Comparison of ENCODE assay signal across 23 mouse cellular contexts in genomic region chr8:11770001-11770400, GRCm38 (mm10). TPM values are rescaled to one million over a fixed set of nuclear protein-coding genes. Genes with fewer than 3 reads are reported as not detected.
DNase-seq lines count a peak whose midpoint lies in the region; ATAC-seq lines count a peak whose summit lies in the region.
"Had no signal": no experiment of that assay in that cellular context is flagged by ENCODE, and none has a peak within 500 bp of the region (broad histone marks: within the 10 kb centered on the region; RNA-seq: fewer than 3 reads in every experiment).

No protein-coding gene starts in this region.

- no peak overlapping the region for H3K4me3 ChIP-seq in neural tube, embryonic 13.5 days
- H3K4me3 ChIP-seq in neural tube, embryonic 15.5 days (replicated peaks) = no peak overlapping the region
- H3K4me3 ChIP-seq in forebrain, embryonic 11.5 days (ENCODE audit: low read depth, low read length) = no peak overlapping the region
- H3K4me3 ChIP-seq in forebrain, embryonic 16.5 days (replicated peaks; ENCODE audit: low read length) = no peak overlapping the region
- H3K4me3 ChIP-seq: forebrain, embryonic 10.5 days; heart, adult 2 months; hindbrain, embryonic 15.5 days; intestine, embryonic 15.5 days; limb, embryonic 12.5 days; midbrain, embryonic 13.5 days; neural tube, embryonic 12.5 days had no signal

- H3K4me2 ChIP-seq in neural tube, embryonic 13.5 days = no peak overlapping the region
- H3K4me2 ChIP-seq in neural tube, embryonic 15.5 days = no peak overlapping the region
- H3K4me2 ChIP-seq in forebrain, embryonic 11.5 days (ENCODE audit: low read depth, low read length, severe bottlenecking) = no peak overlapping the region
- no peak overlapping the region for H3K4me2 ChIP-seq in forebrain, embryonic 16.5 days (ENCODE audit: low read length)
- H3K4me2 ChIP-seq: hindbrain, embryonic 15.5 days; intestine, embryonic 15.5 days; limb, embryonic 12.5 days; liver, embryonic 11.5 days; midbrain, embryonic 13.5 days; neural tube, embryonic 12.5 days had no signal

- 0 out of 2 replicates have a peak overlapping the region, but pooled peaks have one; percentile 3 for H3K27ac ChIP-seq in neural tube, embryonic 13.5 days (replicated peaks)
- H3K27ac ChIP-seq in neural tube, embryonic 15.5 days (replicated peaks) = no peak overlapping the region
- H3K27ac ChIP-seq in forebrain, embryonic 11.5 days (ENCODE audit: low read depth, low read length) = no peak overlapping the region
- no peak overlapping the region for H3K27ac ChIP-seq in forebrain, embryonic 16.5 days (ENCODE audit: low read length)
- H3K27ac ChIP-seq: forebrain, embryonic 10.5 days; heart, adult 2 months; hindbrain, embryonic 15.5 days; intestine, embryonic 15.5 days; limb, embryonic 12.5 days; midbrain, embryonic 13.5 days; neural tube, embryonic 12.5 days had no signal

- no peak for ATAC-seq in neural tube, embryonic 13.5 days (ENCODE audit: low read depth)
- no peak for ATAC-seq in neural tube, embryonic 15.5 days (ENCODE audit: low FRiP score)
- ATAC-seq in forebrain, embryonic 11.5 days (replicated peaks; ENCODE audit: low FRiP score) = no peak
- no peak for ATAC-seq in granulocyte monocyte progenitor cell, adult 5-6 weeks (replicated peaks; ENCODE audit: poor library complexity, severe bottlenecking)
- ATAC-seq in forebrain, embryonic 16.5 days = no peak
- ATAC-seq: intestine, embryonic 15.5 days; liver, postnatal 0 days; midbrain, embryonic 13.5 days had no signal

- 0 out of 2 replicates have a peak, but pooled peaks cover 5% of the 10 kb centered on the region for H3K36me3 ChIP-seq in neural tube, embryonic 13.5 days
- 0 out of 2 replicates have a peak, but pooled peaks cover 4% of the 10 kb centered on the region for H3K36me3 ChIP-seq in neural tube, embryonic 15.5 days
- H3K36me3 ChIP-seq in forebrain, embryonic 11.5 days (ENCODE audit: control insufficient read depth, insufficient read depth, low read length) = no peaks in the 10 kb centered on the region; the same call in 1 of the 2 replicates
- no peaks in the 10 kb centered on the region for H3K36me3 ChIP-seq in forebrain, embryonic 16.5 days (ENCODE audit: control insufficient read depth, insufficient read depth)
- H3K36me3 ChIP-seq: hindbrain, embryonic 15.5 days; intestine, embryonic 15.5 days had no signal

- no peaks in the 10 kb centered on the region for H3K27me3 ChIP-seq in neural tube, embryonic 13.5 days
- H3K27me3 ChIP-seq in neural tube, embryonic 15.5 days (replicated peaks) = no peaks in the 10 kb centered on the region
- no peaks in the 10 kb centered on the region for H3K27me3 ChIP-seq in forebrain, embryonic 11.5 days (ENCODE audit: control insufficient read depth, insufficient read depth, low read length)
- H3K27me3 ChIP-seq in forebrain, embryonic 16.5 days (replicated peaks; ENCODE audit: control insufficient read depth, insufficient read depth, low read length) = no peaks in the 10 kb centered on the region
- H3K27me3 ChIP-seq: hindbrain, embryonic 15.5 days; intestine, embryonic 15.5 days; limb, embryonic 12.5 days; midbrain, embryonic 13.5 days; neural tube, embryonic 12.5 days had no signal

- DNase-seq in cerebellum, adult 11-12 months = peak; percentile 96
- peak; percentile 98 for DNase-seq in cerebellum, adult 9-10 months
- DNase-seq in forebrain, embryonic 11.5 days (ENCODE audit: low spot score) = no peak
- DNase-seq: adrenal gland, adult 2 months; gastrocnemius, postnatal 25 days; heart, adult 2 months; kidney, adult 8-10 months; kidney, postnatal 14 days; liver, postnatal 0 days; lung, postnatal 10 days; right cerebral cortex, adult 18-20 months; spleen, adult 18-20 months had no signal

- no peak overlapping the region for H3K9ac ChIP-seq in neural tube, embryonic 13.5 days
- no peak overlapping the region for H3K9ac ChIP-seq in neural tube, embryonic 15.5 days (replicated peaks)
- no peak overlapping the region for H3K9ac ChIP-seq in forebrain, embryonic 11.5 days (ENCODE audit: low read length)
- no peak overlapping the region for H3K9ac ChIP-seq in forebrain, embryonic 16.5 days (replicated peaks; ENCODE audit: low read depth, low read length)
- H3K9ac ChIP-seq: hindbrain, embryonic 15.5 days; intestine, embryonic 15.5 days; limb, embryonic 12.5 days; liver, postnatal 0 days; midbrain, embryonic 13.5 days; neural tube, embryonic 12.5 days had no signal

- no peaks in the 10 kb centered on the region for H3K9me3 ChIP-seq in neural tube, embryonic 13.5 days
- no peaks in the 10 kb centered on the region for H3K9me3 ChIP-seq in neural tube, embryonic 15.5 days (replicated peaks)
- no peaks in the 10 kb centered on the region for H3K9me3 ChIP-seq in forebrain, embryonic 11.5 days (ENCODE audit: control insufficient read depth, low read length)
- H3K9me3 ChIP-seq in forebrain, embryonic 16.5 days (ENCODE audit: control insufficient read depth, low read length) = no peaks in the 10 kb centered on the region
- H3K9me3 ChIP-seq: forebrain, embryonic 10.5 days; hindbrain, embryonic 15.5 days; intestine, embryonic 15.5 days; limb, embryonic 12.5 days; midbrain, embryonic 13.5 days; neural tube, embryonic 12.5 days had no signal

- peaks cover 61% of the 10 kb centered on the region for H3K4me1 ChIP-seq in neural tube, embryonic 13.5 days (replicated peaks)
- H3K4me1 ChIP-seq in neural tube, embryonic 15.5 days = peaks cover 58% of the 10 kb centered on the region
- H3K4me1 ChIP-seq in forebrain, embryonic 11.5 days (replicated peaks; ENCODE audit: control insufficient read depth, insufficient read depth, low read length) = no peaks in the 10 kb centered on the region
- peaks cover 7% of the 10 kb centered on the region; the same call in 1 of the 2 replicates for H3K4me1 ChIP-seq in forebrain, embryonic 16.5 days (replicated peaks; ENCODE audit: control insufficient read depth, insufficient read depth, low read length)

- 83% methylated on average over 6 of the region's 6 CpGs for WGBS in neural tube, embryonic 13.5 days
- WGBS in neural tube, embryonic 15.5 days = 87% methylated on average over 6 of the region's 6 CpGs
- WGBS in forebrain, embryonic 11.5 days = 94% methylated on average over 6 of the region's 6 CpGs
- WGBS in forebrain, embryonic 16.5 days = 80% methylated on average over 6 of the region's 6 CpGs

RNA-seq across cellular contexts. Expression of gene Arhgef7, which starts 42.5 kb away (rescaled TPM):
- polyA plus RNA-seq in neural tube, embryonic 13.5 days (2015; fragmentation: Nextera tagmentation; extraction: Ambion mirVana) = 60.7 and 61.6 TPM in 2 replicates
- polyA plus RNA-seq in neural tube, embryonic 15.5 days (2015; fragmentation: Nextera tagmentation; extraction: Ambion mirVana) = 54.4 and 62.3 TPM in 2 replicates
- polyA plus RNA-seq in forebrain, embryonic 11.5 days (2014; fragmentation: Nextera tagmentation; extraction: Ambion mirVana) = 81.9 and 87.3 TPM in 2 replicates
- total RNA-seq in granulocyte monocyte progenitor cell, adult 5-6 weeks (2014; fragmentation: Nextera tagmentation) = 33.9 and 40.2 TPM in 2 replicates
- 14.4 and 19.8 TPM in 2 replicates for total RNA-seq in granulocyte monocyte progenitor cell, adult 5-6 weeks (2017)
- 71.0 and 77.3 TPM in 2 replicates for polyA plus RNA-seq in forebrain, embryonic 16.5 days (2015; fragmentation: Nextera tagmentation; extraction: Ambion mirVana)
